Mouse (Mus musculus): ENCODE data around the gene Acadvl.
A peak's percentile ranks its signal among the peaks of the same experiment; 100 is the strongest.

The Acadvl gene

GRCm38 (mm10) chr11:70014880-70015558, at the start of gene Acadvl:
Acadvl (minus strand) TSS chr11:70015411.
- DNase-seq (ENCODE audit: low spot score) = peak; percentile 91

- DNase-seq (ENCODE audit: low spot score) = no peak
These were observed 47.8 kb upstream of the Acadvl start for GRCm38 (mm10) chr11:70063053-70063452.

- no peak for DNase-seq (ENCODE audit: low spot score)
These were observed 44.7 kb upstream of the Acadvl start for GRCm38 (mm10) chr11:70059930-70060329.

DNA sequence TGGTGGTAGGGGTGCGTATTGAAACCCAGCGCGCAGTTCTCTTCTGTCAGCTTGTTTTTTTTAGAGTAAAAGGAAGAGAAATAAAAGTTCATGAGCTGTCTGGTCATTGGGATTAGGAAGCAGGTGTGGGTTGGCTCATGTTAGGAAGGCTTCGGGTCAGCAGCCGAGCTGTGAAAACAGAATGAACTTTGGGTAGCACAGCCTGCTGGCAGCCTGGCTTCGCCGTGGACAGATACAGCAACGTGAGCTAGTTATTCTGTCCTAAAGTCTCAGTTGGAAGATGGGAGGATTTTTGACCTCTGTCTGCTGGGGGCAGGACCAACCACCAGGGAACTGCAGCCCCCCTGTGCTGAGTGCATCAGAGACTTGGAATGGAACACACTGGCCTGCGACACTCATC, 42.6 kb upstream of the Acadvl start:
- DNase-seq (ENCODE audit: low spot score) = no peak

GRCm38 (mm10) chr11:70055618-70056214, 40.5 kb upstream of the Acadvl start:
- DNase-seq (ENCODE audit: low spot score) = peak; percentile 76

DNA sequence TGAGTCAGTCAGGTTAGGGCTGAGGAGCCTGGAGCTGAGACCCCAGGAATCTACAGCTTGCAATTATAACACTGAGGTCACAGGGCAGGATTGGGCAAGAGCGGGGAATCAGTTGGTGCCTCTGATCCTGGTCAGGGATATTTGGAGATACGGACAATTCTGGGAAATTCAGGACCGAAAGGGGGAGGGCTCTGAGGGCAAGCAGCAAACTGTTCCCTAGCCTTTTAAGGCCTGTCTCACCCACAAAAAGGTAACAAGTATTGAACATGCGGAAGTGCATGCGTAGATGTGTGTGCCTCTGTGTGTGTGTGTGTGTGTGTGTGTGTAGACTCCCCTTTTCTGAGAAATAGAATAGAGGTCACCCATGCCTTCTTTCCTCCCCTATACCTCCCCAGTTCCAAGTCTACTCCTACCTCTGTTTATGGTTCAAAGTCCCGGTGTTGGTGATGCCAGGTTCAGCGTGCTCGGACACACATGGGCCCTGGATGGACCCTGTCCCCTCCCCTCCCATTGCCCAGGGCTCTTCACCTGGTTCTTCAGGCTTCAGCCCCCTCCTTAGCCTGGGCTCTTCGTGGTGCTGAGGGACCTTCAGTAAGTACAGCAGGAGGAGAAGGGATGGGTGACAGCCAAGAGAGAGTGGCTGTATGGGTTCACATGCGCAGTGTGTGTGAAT, 38.8 kb upstream of the Acadvl start, which contains the start of gene Asgr1:
Gene Asgr1 (plus strand): TSS at position 188 of the 673 bp plus-strand sequence.
- DNase-seq (ENCODE audit: low spot score) = no peak

GRCm38 (mm10) chr11:70053156-70053555, 37.9 kb upstream of the Acadvl start:
- DNase-seq (ENCODE audit: low spot score) = no peak

GRCm38 (mm10) chr11:70049816-70050215, 34.6 kb upstream of the Acadvl start:
- DNase-seq (ENCODE audit: low spot score) = no peak

DNA sequence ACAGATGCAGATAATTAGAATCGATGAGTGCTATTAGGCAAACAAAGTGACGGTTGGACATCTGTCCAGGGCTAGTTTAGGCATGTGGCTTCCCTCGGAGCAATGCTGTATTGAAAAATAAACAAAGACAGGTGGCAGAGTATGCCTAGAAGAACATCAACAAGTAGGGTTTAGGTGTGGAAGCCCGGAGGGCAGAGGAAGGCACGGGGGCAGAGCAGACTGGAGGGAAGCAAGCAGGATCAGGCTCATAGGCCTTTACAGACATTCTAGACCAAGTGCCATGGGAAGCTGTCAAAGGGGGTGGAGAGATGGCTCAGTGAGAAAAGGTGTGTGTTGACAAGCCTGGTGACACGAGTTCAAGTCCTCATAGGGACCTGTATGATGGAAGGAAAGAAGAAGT, 34.2 kb upstream of the Acadvl start:
- no peak for DNase-seq (ENCODE audit: low spot score)

- DNase-seq (ENCODE audit: low spot score) = no peak
These were observed 30.2 kb upstream of the Acadvl start for GRCm38 (mm10) chr11:70045435-70045834.

- no peak for DNase-seq (ENCODE audit: low spot score)
These were observed 28.5 kb upstream of the Acadvl start for GRCm38 (mm10) chr11:70043665-70044064.

DNA sequence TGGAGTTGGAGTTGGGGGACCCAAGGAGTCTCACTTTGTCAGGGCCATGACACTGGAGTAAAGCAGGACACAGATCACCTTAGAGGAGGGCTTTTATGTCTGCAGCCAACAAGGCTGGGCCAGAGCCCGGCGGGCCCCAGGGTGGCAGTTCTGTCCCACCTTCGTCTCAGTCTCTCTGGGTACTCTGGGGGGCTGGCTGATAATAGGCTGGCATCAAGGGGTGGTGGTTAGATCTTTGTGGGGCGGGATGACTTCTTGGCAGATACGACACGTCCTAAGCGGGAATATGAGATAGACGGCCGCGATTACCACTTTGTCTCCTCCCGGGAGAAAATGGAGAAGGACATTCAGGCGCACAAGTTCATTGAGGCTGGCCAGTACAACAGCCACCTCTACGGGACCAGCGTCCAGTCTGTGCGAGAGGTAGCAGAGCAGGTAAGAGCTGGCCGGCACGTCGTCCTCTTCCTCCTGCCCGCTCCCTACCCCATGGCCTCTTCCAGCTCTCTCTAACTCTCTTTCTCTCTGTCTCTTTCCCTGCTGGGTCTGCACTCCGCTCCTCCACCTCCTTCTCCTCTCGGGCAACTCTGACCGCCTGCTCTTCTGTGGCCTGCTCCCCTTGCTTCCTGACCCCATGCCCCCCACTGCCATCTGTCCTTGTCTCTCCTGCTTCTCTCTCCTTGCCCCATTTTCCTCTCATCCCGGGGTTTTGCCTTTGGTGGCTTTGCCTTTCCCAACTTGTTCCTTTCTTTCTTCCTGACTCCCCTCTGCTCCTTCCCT, 27.3 kb upstream of the Acadvl start:
- no peak for DNase-seq (ENCODE audit: low spot score)

DNA sequence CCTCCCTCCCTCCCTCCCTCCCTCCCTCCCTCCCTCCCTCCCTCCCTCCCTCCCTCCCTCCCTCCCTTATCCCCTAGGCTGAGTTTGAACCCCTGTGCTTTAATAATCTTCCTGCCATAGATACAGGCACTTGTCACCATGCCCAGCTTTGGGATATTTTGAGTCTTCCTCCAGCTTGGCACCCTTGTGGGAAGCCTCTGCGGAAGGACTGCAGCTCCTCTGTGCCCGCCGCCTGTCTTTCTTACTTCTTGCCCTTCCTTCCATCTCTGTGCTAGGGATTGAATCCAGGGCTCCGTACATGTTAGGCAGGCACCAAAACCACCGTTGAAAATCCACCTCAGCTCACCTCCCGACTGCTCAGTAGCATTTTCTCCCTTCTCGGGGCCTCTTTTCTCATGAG, 25.0 kb upstream of the Acadvl start:
- DNase-seq (ENCODE audit: low spot score) = no peak

DNA sequence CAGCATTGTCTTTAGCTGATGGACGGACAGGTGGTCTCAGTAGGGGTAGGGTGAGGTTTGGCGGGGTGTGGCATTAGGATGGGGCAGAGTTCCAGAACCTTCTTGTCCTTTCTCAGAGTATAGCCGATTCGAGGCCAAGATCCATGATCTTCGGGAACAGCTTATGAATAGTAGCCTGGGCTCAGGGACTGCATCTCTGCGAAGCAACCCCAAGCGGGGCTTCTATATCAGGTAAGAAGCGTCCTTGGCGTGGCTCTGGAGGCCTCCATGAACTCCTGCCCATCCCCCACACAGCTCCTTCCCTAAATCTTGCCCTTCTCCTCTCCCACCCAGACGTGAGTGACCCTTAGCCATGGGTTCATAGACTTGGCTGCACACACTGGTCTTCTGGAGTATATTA, 24.4 kb upstream of the Acadvl start:
- no peak for DNase-seq (ENCODE audit: low spot score)

DNA sequence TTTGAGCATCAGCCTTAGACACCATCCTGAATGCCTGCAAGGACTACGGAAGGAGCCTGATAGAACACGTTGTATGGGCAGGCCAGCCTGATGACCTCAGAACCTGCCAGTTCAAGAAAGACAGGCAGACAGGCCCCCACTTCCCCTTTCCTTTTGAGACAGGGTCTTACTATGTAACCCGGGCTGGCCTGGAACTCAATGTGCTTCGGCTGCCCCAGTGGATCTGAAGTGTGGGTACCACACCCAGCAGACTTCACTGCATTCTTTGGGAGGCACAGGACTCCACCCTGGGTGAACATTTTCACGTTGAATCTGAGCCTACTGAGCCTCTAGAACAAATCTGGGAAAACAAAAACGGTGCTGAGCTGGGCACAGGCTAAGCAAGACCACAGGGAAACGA, 23.0 kb upstream of the Acadvl start:
- no peak for DNase-seq (ENCODE audit: low spot score)

GRCm38 (mm10) chr11:70031321-70031670, 16.1 kb upstream of the Acadvl start:
- DNase-seq (ENCODE audit: low spot score) = no peak

DNA sequence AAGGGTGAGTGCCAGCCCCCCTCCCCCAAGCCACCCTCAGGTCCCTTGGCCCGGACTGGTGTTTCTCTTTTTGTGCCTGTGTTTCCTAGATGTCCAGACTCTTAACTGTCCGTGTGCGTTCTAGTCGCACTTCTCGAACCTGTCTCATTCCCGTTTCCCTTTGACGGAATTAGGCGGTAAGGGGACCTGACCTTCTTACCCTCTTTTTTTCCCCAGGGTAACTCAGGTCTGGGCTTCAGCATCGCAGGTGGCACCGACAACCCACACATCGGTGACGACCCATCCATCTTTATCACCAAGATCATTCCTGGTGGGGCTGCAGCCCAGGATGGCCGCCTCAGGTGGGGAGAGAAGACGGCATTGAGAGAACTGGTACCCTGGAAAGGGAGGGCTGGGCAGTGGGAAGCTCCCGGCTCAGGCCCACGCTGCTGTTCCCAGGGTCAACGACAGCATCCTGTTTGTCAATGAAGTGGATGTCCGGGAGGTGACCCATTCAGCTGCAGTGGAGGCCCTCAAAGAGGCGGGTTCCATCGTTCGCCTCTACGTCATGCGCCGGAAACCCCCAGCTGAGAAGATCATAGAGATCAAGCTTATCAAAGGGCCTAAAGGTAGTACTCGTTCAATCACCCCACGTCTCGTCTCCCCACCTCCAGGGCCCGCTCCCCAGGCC, 15.6 kb upstream of the Acadvl start:
- no peak for DNase-seq (ENCODE audit: low spot score)

DNA sequence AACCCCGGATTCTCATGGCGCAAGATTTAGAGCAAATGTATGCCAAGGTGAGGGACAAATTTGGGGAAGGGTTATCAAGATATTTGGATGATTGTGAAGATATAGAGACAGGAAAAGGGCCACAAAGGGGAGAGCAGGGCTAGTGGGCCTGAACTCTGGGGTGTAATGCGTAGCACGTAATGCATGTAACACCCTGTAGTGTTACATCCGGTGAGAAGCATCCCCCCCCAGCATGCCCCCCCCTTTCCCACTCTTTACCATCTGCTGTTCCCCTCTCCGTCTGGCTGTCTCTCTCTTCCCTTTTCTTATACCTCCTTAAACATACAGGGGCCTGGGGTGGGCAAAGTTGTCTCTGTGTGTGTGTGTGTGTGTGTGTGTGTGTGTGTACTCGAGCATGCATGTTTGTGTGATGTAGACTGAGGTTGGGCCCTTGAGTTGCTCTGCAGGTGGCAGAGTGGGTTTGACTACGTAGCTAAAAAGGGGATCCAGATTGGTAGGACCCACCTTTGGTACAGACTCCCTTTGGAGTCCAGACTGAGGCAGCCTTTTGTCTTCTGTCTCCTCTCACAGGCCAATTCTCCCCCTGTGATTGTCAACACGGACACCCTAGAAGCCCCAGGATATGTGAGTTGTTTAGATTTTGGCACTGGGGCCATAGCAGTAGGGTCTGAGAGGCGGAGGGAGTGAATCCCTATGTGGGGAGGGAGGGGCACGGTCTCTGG, 14.8 kb upstream of the Acadvl start:
- no peak for DNase-seq (ENCODE audit: low spot score)

- peak; percentile 84 for DNase-seq (ENCODE audit: low spot score)
These were observed 14.1 kb upstream of the Acadvl start for GRCm38 (mm10) chr11:70029130-70029801.

DNA sequence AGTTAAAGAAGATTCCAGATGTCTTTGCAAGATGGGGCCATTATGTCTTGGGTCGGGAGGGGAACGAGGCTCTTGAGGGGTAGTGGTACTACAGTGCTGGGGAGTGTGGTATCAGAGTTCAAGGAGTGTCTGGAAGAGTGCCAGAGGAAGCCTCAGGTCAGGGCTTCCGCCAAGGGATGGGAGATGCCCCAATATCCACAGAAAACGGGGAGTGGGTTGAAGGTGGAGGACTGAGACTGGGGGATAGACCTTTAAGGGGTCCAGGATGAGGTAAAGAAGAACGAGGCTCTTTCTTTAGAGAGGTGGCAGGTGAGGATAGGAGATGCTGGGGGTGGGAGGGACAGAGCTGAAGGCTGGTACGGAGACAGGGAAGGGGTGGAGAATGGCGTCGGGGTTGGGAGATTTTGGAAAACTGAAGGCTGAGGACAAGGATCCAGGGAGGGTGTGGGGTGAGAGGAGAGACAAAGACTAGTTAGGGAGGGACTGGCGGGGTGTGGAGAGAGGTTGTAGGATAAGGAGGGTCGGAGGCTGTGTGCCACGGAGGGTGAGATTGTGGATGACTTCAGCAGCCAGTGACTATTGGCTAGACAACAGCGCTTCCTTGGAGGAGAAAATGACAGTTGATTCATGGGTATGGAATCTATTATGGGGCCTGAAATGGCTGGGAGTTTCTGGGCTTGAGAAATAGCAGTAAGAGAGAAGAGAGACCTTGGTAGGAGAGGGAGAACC, 13.4 kb upstream of the Acadvl start:
- no peak for DNase-seq (ENCODE audit: low spot score)
